Mouse (Mus musculus): ENCODE measurements around the gene Ppp1r12a.

DNA sequence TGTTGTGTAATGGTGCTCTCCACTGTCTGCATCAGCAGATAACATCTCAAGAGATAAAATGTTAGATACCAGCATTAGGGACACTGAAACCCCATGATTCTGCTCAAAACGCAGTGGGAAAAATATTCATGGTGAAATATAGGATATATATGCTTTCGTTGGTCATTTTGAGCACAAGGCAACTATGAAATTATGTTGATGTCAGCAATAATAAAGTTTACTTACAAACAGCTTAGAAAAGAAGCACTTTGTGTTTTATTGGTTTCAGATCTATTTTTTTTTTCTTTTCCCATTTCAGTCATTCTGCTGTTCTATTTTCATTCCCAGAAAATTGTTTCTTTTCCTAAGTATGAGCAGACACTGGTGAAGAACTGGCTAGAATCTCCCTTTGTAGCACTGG lies 34.1 kb downstream of the Ppp1r12a start:
- no peak for TF ChIP-seq GATA1 (IDR thresholded peaks at IDR 0.05; ENCODE audit: borderline replicate concordance, low read length)
- TF ChIP-seq FLI1 (IDR thresholded peaks at IDR 0.05; ENCODE audit: low read length): no peak
